Comparison of ENCODE assay signal across 10 mouse cellular contexts in genomic region chr9:75927196-75927880, GRCm38 (mm10).
A peak's percentile ranks its signal among the peaks of the same experiment; 100 is the strongest.
DNase-seq lines count a peak whose midpoint lies in the region; ATAC-seq and TF ChIP-seq lines count a peak whose summit lies in the region.
"Had no signal": no experiment of that assay in that cellular context is flagged by ENCODE, and none has a peak within 500 bp of the region (broad histone marks: within the 10 kb centered on the region; RNA-seq: fewer than 3 reads in every experiment).

No protein-coding gene starts in this region.

- no peaks in the 10 kb centered on the region for H3K4me1 ChIP-seq in midbrain, embryonic 14.5 days (ENCODE audit: control insufficient read depth, insufficient read depth, low read length)
- no peaks in the 10 kb centered on the region for H3K4me1 ChIP-seq in midbrain, postnatal 0 days (ENCODE audit: insufficient read depth, low read length)
- H3K4me1 ChIP-seq in kidney, postnatal 0 days (replicated peaks; ENCODE audit: insufficient read depth, low read length) = no peaks in the 10 kb centered on the region

- peak; percentile 15 for DNase-seq in midbrain, embryonic 14.5 days
- DNase-seq in midbrain, postnatal 0 days (ENCODE audit: low spot score) = no peak
- peak; percentile 69 to 73 for DNase-seq in heart, adult 9 months (ENCODE audit: low spot score in 2 of 2)
- DNase-seq in kidney, postnatal 0 days (ENCODE audit: low spot score) = peak; percentile 80
- no peak for DNase-seq in thymus, postnatal 10 days (ENCODE audit: low spot score in 2 of 2)
- DNase-seq in spleen, postnatal 10 days (ENCODE audit: low spot score in 2 of 2) = no peak
- DNase-seq in cerebellum, adult 11-12 months = no peak
- DNase-seq: cerebellum, adult 18-20 months; right cerebral cortex, postnatal 14 days had no signal

- no peak overlapping the region for H3ac ChIP-seq in myocyte (ENCODE audit: control insufficient read depth, insufficient read length)

- no peaks in the 10 kb centered on the region for H3K9me3 ChIP-seq in midbrain, embryonic 14.5 days (ENCODE audit: control insufficient read depth, low read length)
- H3K9me3 ChIP-seq in midbrain, postnatal 0 days (ENCODE audit: low read length) = no peaks in the 10 kb centered on the region
- H3K9me3 ChIP-seq in kidney, postnatal 0 days (replicated peaks; ENCODE audit: low read length) = no peaks in the 10 kb centered on the region

- H3K9ac ChIP-seq in midbrain, embryonic 14.5 days (replicated peaks; ENCODE audit: low read length) = no peak overlapping the region
- no peak overlapping the region for H3K9ac ChIP-seq in midbrain, postnatal 0 days (replicated peaks; ENCODE audit: low read length, poor library complexity, severe bottlenecking)
- no peak overlapping the region for H3K9ac ChIP-seq in kidney, postnatal 0 days (ENCODE audit: low read depth, low read length)

- no peaks in the 10 kb centered on the region for H3K27me3 ChIP-seq in midbrain, embryonic 14.5 days (ENCODE audit: control insufficient read depth, insufficient read depth, low read length)
- no peaks in the 10 kb centered on the region for H3K27me3 ChIP-seq in midbrain, postnatal 0 days (ENCODE audit: insufficient read depth, low read length)
- no peaks in the 10 kb centered on the region for H3K27me3 ChIP-seq in kidney, postnatal 0 days (ENCODE audit: insufficient read depth, low read length)
- no peaks in the 10 kb centered on the region for H3K27me3 ChIP-seq in myocyte (ENCODE audit: control insufficient read depth, insufficient read depth, insufficient read length)

- H3K27ac ChIP-seq in midbrain, embryonic 14.5 days (replicated peaks; ENCODE audit: low read depth, low read length) = no peak overlapping the region
- no peak overlapping the region for H3K27ac ChIP-seq in midbrain, postnatal 0 days (ENCODE audit: low read depth, low read length)
- no peak overlapping the region for H3K27ac ChIP-seq in kidney, postnatal 0 days

- H3K4me2 ChIP-seq in midbrain, embryonic 14.5 days (ENCODE audit: low read length) = no peak overlapping the region
- H3K4me2 ChIP-seq in midbrain, postnatal 0 days (ENCODE audit: low read depth, low read length, poor library complexity, severe bottlenecking) = no peak overlapping the region
- no peak overlapping the region for H3K4me2 ChIP-seq in kidney, postnatal 0 days (ENCODE audit: low read length)
- H3K4me2 ChIP-seq in myocyte (ENCODE audit: low read depth) = peak overlapping the region; percentile 49

- H3K79me2 ChIP-seq in myocyte (ENCODE audit: control insufficient read depth, insufficient read depth) = no peaks in the 10 kb centered on the region

- 63% methylated on average over 11 of the region's 11 CpGs for WGBS in midbrain, embryonic 14.5 days
- 43% methylated on average over 11 of the region's 11 CpGs for WGBS in midbrain, postnatal 0 days
- 20% methylated on average over 11 of the region's 11 CpGs for WGBS in kidney, postnatal 0 days

- no peak for ATAC-seq in midbrain, embryonic 14.5 days (ENCODE audit: low FRiP score, low TSS enrichment)
- no peak for ATAC-seq in midbrain, postnatal 0 days (ENCODE audit: low FRiP score)
- peak; percentile 87 for ATAC-seq in kidney, postnatal 0 days (replicated peaks; ENCODE audit: low FRiP score, low read depth)

- no peaks in the 10 kb centered on the region for H3K36me3 ChIP-seq in midbrain, embryonic 14.5 days (ENCODE audit: control insufficient read depth, insufficient read depth, low read length)
- no peaks in the 10 kb centered on the region for H3K36me3 ChIP-seq in midbrain, postnatal 0 days (ENCODE audit: insufficient read depth, low read length)
- no peaks in the 10 kb centered on the region for H3K36me3 ChIP-seq in kidney, postnatal 0 days (ENCODE audit: insufficient read depth, low read length)
- H3K36me3 ChIP-seq in myocyte (ENCODE audit: control insufficient read depth, insufficient read depth) = no peaks in the 10 kb centered on the region

- no peak overlapping the region for H3K4me3 ChIP-seq in midbrain, embryonic 14.5 days (replicated peaks; ENCODE audit: low read depth, low read length)
- H3K4me3 ChIP-seq in midbrain, postnatal 0 days (ENCODE audit: low read depth, low read length) = no peak overlapping the region
- H3K4me3 ChIP-seq in kidney, postnatal 0 days (replicated peaks; ENCODE audit: low read depth, low read length) = no peak overlapping the region
- H3K4me3 ChIP-seq in myocyte = no peak overlapping the region

- no peak for TF ChIP-seq CTCF in midbrain, postnatal 0 days (IDR thresholded peaks at IDR 0.05)
- no peak for TF ChIP-seq CTCF in kidney, postnatal 0 days (IDR thresholded peaks at IDR 0.05; ENCODE audit: low read depth)

- TF ChIP-seq POLR2A in myocyte (IDR thresholded peaks at IDR 0.05; ENCODE audit: insufficient read length, low read depth) = no peak

TF ChIP-seq in myocyte, 11 proteins besides CTCF, POLR2A, EP300 and RAD21:
- TF ChIP-seq TCF12 (IDR thresholded peaks at IDR 0.05; ENCODE audit: insufficient read depth, poor library complexity, severe bottlenecking) (peak; percentile 6), MYOD1 (IDR thresholded peaks at IDR 0.05; ENCODE audit: control insufficient read depth in 1 of 3, insufficient read length in 2 of 3, low read depth in 2 of 3) (peak in 1 of 3 experiments; percentile 13), USF1 (IDR thresholded peaks at IDR 0.05; ENCODE audit: low read depth) (no peak)
TF ChIP-seq in myocyte: peak in this region for 2.

Comparison
In these comparisons a context has a peak if more than half of its experiments do, and no peak if none do; other contexts are left out.
1. DNase-seq: peak in midbrain, embryonic 14.5 days (single experiment), heart, adult 9 months (2 of 2) and kidney, postnatal 0 days (single experiment); none in midbrain, postnatal 0 days (single experiment), thymus, postnatal 10 days (0 of 2), spleen, postnatal 10 days (0 of 2) and cerebellum, adult 11-12 months (single experiment).